Mouse (Mus musculus) brain, embryonic 14.5 days (tissue): ENCODE measurements around the gene Cdc34b. TPM values are rescaled to one million over a fixed set of nuclear protein-coding genes. Genes with fewer than 3 reads are reported as not detected.

Experiments used
- DNase-seq: peaks from one replicate; pipeline ENCODE4 v3.0.0-alpha.2; 2011; ENCODE audit warnings: low read depth
- CTCF ChIP-seq: fragments of 200-500 bp; IDR thresholded peaks from 2 replicates; pipeline ENCODE4 v1.5.1; 2012; ENCODE audit warnings: inconsistent platforms, mild to moderate bottlenecking, moderate library complexity, borderline replicate concordance; ENCODE audit not compliant: insufficient read depth, insufficient read length; ENCODE audit errors: extremely low read depth
- POLR2A ChIP-seq: fragments of 200-500 bp; IDR thresholded peaks from 2 replicates; pipeline ENCODE4 v1.6.1; 2012; ENCODE audit warnings: mild to moderate bottlenecking, inconsistent platforms, borderline replicate concordance; ENCODE audit not compliant: poor library complexity, insufficient read depth, insufficient read length, severe bottlenecking; ENCODE audit errors: extremely low read depth
- polyA plus RNA-seq: library from polyadenylated mRNA; depleted of rRNA; stranded (reverse); fragments of >200 nt; gene quantifications from 2 replicates; pipeline ENCODE4 v1.2.3, GENCODE M21; 2012

The Cdc34b gene
- polyA plus RNA-seq, 1 experiment = 0.16 TPM

DNA sequence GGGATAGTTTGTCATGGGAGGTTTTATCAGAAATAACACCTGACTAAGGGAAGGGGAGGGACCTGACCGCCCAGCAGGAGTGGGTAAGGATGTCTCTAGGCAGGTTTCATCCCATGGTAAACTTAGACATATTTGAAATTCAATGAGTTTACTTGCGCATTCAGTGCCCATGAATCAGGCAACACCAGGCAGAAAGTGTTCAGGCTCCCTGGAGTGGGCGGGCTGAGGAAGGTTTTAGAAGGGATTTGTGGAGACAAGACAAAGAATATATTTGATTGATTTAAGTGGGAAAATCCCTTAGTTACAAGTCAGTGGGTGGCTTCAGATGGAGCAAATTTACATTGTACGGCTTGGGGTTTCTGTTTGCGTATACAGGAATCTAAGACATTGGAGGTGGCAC lies 26.0 kb upstream of the Cdc34b start:
- TF ChIP-seq CTCF (no peak), POLR2A (no peak)
- no peak for DNase-seq

DNA sequence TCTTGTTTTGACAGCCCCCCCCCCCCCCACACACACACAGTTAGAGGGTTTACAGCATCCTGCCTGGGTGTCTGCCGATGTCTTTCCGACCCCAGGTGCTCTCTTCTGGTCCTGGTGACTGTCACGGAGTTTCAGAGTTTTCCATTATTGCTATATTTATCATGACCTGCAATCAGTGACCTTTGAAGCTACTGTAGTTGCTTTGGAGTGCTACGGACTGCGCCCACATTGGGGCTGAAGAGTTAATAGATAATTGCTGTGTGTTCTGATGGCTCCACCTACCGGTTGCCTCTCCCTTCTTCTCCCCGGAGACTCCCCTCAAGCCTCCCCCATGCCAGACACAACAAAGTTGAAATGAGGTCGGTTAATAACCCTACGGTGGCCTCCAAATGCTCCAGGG lies 24.8 kb upstream of the Cdc34b start:
- peak; percentile 64 for DNase-seq
- no peak for TF ChIP-seq POLR2A
- peak; percentile 50; the same call in 1 of the 2 replicates for TF ChIP-seq CTCF

DNA sequence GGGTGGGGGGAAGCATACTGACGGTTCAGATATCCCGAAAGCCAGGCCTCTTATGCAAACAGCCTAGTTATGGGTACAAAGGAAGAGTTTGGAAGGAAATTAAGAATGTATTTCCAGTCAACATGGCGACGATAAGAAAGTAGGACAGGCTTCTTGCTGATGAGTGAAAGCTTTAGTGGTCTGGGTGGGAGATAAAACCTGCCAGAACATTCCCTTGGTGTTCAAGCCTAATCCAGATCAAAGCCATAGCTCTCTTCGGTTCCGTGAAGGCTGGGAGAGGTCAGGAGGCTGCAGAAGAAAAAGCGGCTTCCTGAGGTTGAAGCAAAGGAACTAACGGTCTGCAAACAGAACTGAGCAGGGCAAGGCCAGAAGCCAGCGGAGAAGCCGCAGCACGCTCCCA lies 24.3 kb upstream of the Cdc34b start:
- DNase-seq = peak; percentile 13
- no peak for TF ChIP-seq POLR2A
- no peak for TF ChIP-seq CTCF

DNA sequence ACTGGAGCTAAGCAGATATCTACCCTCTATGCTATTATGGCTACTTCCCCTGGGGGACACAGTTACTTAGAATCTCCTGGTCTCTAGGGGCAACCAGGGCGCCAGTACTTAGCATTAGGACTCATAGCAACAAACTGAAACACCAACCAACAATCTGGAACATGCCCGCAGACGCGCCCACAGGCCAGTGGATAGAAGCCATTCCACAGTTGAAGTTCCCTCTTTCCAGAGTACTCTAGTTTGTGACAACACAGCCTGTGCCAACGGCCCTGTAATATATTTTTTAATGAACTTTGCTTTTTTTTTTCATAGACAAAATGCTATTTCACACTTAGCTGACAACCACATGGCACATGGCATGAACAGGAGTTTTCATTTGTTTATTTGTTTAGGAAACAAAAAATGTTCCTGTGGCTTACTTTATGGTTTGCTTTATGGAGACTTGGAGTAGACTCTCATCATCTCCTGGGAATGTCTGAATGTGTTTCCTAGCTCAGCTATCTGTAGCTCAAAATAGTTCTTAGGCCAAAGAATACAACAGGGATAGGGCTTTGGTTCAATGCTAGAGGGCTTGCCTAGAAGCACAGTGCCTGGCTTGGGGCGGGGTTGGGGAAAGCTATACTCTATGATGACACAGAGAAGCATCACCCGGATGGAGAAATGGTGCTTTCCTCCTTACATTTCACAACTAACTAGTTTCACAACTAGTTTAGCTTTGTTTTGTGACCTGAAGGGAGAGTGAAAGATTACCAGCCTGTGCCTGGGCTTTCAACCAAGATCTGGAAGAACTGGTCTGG lies 23.3 kb upstream of the Cdc34b start:
- no peak for TF ChIP-seq CTCF
- no peak for TF ChIP-seq POLR2A
- DNase-seq = no peak

DNA sequence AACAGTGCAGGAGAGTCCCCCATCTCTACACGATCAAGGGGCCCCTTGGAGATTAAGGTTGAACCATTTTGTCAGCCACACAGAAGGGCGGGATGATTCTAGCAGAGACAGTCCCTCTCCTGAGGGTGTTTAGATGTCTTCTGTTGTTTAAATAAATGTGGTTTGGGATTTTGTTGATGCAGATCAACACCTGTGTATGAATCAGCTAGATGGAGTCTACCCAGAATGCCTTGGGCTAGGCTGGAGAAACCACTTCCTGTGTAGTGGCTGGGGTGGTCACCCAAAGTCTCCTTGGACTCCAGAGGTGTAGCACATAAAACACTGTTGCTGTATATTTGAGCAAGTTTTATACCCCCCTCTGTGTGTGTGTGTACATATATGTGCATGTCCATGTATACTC lies 22.4 kb upstream of the Cdc34b start:
- TF ChIP-seq POLR2A = no peak
- TF ChIP-seq CTCF = no peak
- no peak for DNase-seq

DNA sequence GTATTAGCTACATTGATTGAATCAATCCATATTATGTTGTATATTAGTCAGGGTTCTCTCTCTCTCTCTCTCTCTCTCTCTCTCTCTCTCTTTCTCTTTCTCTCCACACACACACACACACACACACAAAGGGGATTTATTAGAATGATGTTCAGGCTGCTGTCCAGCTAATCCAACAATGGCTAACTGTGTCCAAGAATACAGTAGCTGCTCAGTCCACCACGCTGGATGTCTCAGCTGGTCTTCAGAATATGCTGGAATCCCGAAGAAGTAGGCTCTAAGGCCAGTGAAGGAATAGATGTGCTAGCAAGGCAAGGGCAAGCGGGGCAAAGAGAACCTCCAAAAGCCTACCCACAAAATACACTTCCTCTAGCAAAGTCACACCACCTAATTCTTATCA lies 14.3 kb upstream of the Cdc34b start:
- no peak for TF ChIP-seq CTCF
- no peak for TF ChIP-seq POLR2A
- no peak for DNase-seq

DNA sequence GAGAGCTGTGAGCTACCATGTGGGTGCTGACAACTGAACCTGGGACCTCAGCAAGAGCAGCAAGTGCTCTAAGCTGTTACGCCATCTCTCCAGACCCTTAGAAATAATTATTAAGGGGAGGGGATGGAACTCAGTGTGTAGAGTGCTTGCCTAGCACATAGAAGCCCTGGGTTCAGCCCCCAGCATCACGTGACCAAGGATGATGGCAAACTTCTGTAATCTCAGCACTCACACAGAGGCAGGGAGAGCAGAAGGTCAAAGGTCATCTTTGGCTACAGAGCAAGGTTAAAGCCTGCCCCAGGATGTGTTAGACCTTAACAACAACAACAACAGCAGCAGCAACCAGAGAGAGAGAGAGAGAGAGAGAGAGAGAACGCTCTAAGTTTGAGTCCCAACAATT lies 13.0 kb upstream of the Cdc34b start:
- DNase-seq = no peak
- TF ChIP-seq POLR2A = no peak
- TF ChIP-seq CTCF = no peak

DNA sequence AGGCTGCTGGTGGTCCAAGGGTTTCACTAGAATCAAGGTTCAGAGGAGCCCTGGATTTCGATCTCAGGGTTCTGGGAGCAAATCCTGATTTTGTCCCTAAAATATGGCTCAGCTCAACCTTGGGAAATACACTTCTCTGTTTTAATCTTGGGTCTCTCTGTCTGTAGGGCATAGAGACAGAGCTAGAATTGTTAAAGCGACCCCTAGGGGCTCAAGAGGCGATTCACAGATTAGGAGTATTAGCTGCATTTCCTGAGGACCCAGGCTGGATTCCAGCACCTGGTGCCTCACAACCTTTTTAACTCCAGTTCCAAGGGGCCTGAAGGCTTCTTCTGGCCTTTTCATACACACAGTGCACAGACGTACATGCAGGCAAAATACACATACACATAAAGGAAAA lies 12.0 kb upstream of the Cdc34b start:
- no peak for DNase-seq

DNA sequence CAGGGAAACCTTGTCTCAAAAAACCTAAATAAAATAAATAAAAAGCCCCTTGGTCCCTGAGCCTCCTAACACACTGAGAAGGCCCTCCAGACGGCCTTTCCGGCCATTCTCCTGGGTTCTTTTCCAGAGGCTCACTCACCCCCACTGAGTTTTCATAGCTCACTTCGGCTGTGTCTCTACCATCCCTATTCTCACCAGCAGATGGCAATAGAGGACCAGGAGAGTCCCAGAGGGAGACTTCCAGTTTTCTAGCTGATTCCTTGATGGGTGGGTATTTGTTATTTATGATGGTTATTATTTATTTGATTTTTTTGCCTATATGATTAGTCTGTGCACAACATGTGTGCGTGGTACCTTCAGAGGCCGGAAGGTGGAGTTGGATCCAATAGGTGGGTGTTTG lies 11.3 kb upstream of the Cdc34b start:
- DNase-seq = peak; percentile 71
- peak; percentile 82; the same call in 1 of the 2 replicates for TF ChIP-seq CTCF
- TF ChIP-seq POLR2A = no peak

More for the DNA sequence above, 12.0 kb upstream of the Cdc34b start:
- TF ChIP-seq POLR2A (no peak), CTCF (0 out of 2 replicates have a peak, but pooled peaks have one; percentile 9)

DNA sequence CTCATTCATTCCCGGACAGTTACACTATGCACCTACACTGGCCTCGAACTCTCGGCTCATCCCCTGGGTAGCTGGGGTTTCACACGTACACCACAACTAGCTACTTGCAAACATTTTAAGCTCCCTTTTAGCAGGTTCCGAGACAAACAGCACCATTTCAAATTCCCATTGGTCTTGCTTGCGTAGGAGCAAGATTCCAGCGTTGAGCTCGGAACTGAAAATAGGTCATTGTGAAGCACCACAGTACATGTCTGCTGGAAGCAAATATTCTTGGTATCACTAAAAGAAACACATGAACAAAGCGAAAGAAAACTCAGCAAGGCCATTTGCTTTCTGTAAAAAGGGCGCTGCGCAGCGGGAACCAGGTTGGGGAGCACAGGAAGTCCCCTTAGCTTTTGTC lies 10.4 kb upstream of the Cdc34b start:
- no peak for DNase-seq
- TF ChIP-seq POLR2A = no peak
- TF ChIP-seq CTCF = no peak

DNA sequence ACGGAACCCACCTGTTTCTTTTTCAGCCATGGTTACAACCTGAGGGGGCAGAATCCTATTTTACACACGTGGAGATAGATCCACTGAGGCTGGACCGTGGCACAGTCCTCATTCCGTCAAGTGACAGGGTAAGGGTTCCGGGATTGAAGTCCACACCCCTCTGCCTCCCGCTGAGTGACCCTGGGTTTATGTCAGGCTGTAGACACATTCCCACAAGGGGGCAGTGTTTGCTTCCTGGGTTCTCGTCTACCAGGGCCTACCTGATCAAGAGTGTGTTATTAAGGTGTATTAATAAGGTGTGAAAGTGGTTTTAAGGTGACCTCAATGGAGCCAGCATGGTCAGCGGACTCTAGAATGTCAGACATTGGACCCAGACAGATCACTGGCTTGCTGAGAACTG lies 8.8 kb upstream of the Cdc34b start:
- DNase-seq = no peak
- TF ChIP-seq POLR2A = no peak
- TF ChIP-seq CTCF = no peak; the same call in 1 of the 2 replicates

DNA sequence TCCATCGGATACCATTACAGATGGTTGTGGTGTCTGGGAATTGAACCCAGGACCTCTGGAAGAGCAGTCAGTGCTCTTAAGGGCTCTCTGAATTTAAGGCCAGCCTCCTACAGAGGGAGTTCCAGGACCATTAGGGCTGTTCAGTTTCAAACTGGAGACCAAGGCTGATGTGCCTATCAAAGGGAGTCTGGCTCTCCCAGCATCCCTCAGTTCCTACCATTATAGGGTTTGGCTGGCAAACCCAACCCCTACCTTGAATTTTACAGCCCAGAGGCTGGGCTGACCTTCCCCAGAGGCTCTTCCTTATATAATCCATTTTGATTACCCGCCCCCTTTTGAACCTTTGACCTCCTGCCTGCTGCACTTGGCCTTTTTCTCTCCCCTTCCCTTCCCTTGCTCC lies 5.8 kb upstream of the Cdc34b start:
- TF ChIP-seq CTCF = no peak
- TF ChIP-seq POLR2A = no peak
- no peak for DNase-seq
